Mouse (Mus musculus) small intestine, adult 2 months (tissue): Measurements from ENCODE around the gene Get4.

Source experiments
- CTCF ChIP-seq: fragments of 200-500 bp; IDR thresholded peaks from 2 replicates; pipeline ENCODE4 v1.5.1; 2012; ENCODE audit warnings: low read depth, mild to moderate bottlenecking, control low read depth, inconsistent platforms, low read length, moderate library complexity, mixed read lengths; ENCODE audit not compliant: insufficient replicate concordance, insufficient read length; ENCODE audit errors: extremely low read depth
- POLR2A ChIP-seq: fragments of 200-500 bp; IDR thresholded peaks from 2 replicates; pipeline ENCODE4 v1.6.1; 2012; ENCODE audit warnings: low read depth, mild to moderate bottlenecking, control low read depth, inconsistent platforms, low read length, moderate library complexity

GRCm38 (mm10) chr5:139227645-139228044 lies 24.5 kb upstream of the Get4 start:
- TF ChIP-seq CTCF (no peak), POLR2A (peak; percentile 51; the same call in 1 of the 2 replicates)
